Mouse (Mus musculus) olfactory bulb, adult 2 months (tissue): Measurements from ENCODE around the gene Snx20.

ENCODE experiments used
- CTCF ChIP-seq: fragments of 200-500 bp; IDR thresholded peaks from 2 replicates; pipeline ENCODE4 v1.5.1; 2012; ENCODE audit warnings: low read depth, mild to moderate bottlenecking, low read length, moderate library complexity; ENCODE audit not compliant: insufficient read depth
- POLR2A ChIP-seq: fragments of 200-500 bp; IDR thresholded peaks from 2 replicates; pipeline ENCODE4 v1.6.1; 2012; ENCODE audit warnings: mild to moderate bottlenecking, low read depth, low read length, moderate library complexity; ENCODE audit not compliant: insufficient read depth

GRCm38 (mm10) chr8:88650016-88650708 lies 14.2 kb upstream of the Snx20 start:
- no peak for TF ChIP-seq CTCF
- TF ChIP-seq POLR2A = no peak
